Mouse (Mus musculus) hindbrain, embryonic 14.5 days (tissue): ENCODE data around the gene Gpbp1l1. TPM values are rescaled to one million over a fixed set of nuclear protein-coding genes. Genes with fewer than 3 reads are reported as not detected.

ENCODE experiments used
- ATAC-seq: fragments of 200-750 bp; cut with Nextera tagmentation; 2 replicates; pipeline ENCODE4 v1.8.0; 2017; ENCODE audit warnings: moderate number of reproducible peaks, mild to moderate bottlenecking, moderate TSS enrichment, moderate library complexity; ENCODE audit not compliant: low FRiP score
- DNase-seq: peaks from one replicate; pipeline ENCODE4 v3.0.0-alpha.2; 2015; ENCODE audit warnings: low spot score
- H3K27ac ChIP-seq: fragments of 300-500 bp; sonication (generic); 2 replicates; pipeline ENCODE4 v1.5.1; 2014; ENCODE audit warnings: mild to moderate bottlenecking, moderate library complexity
- H3K27me3 ChIP-seq: fragments of 300-500 bp; sonication (generic); 2 replicates; pipeline ENCODE4 v1.6.1; 2014; ENCODE audit warnings: mild to moderate bottlenecking, low read length, mixed read lengths; ENCODE audit not compliant: control insufficient read depth, insufficient read depth
- H3K36me3 ChIP-seq: fragments of 300-500 bp; sonication (generic); replicated peaks from 2 replicates; pipeline ENCODE4 v1.6.1; 2014; ENCODE audit not compliant: control insufficient read depth, insufficient read depth
- H3K4me1 ChIP-seq: fragments of 300-500 bp; sonication (generic); replicated peaks from 2 replicates; pipeline ENCODE4 v1.6.1; 2014; ENCODE audit warnings: antibody characterized with exemption, low read length, mixed read lengths; ENCODE audit not compliant: control insufficient read depth, insufficient read depth
- H3K4me2 ChIP-seq: fragments of 300-500 bp; sonication (generic); replicated peaks from 2 replicates; pipeline ENCODE4 v1.6.1; 2014; ENCODE audit warnings: mild to moderate bottlenecking, moderate library complexity
- H3K4me3 ChIP-seq: fragments of 300-500 bp; sonication (generic); replicated peaks from 2 replicates; pipeline ENCODE4 v1.5.1; 2014; ENCODE audit warnings: mild to moderate bottlenecking, low read length
- H3K9ac ChIP-seq: fragments of 300-500 bp; sonication (generic); 2 replicates; pipeline ENCODE4 v1.6.1; 2014
- H3K9me3 ChIP-seq: fragments of 300-500 bp; sonication (generic); 2 replicates; pipeline ENCODE4 v1.6.1; 2016; ENCODE audit warnings: low read length; ENCODE audit not compliant: control insufficient read depth
- WGBS: fragments of 180-500 bp; shearing (Covaris S2); extraction: QIAGEN DNeasy Blood & Tissue Kit; methylation state at CpG from one replicate; pipeline ENCODE4 v1.1.7; 2014; 5-methylcytosine and 5-hydroxymethylcytosine counted together
- polyA plus RNA-seq: library from polyadenylated mRNA; unstranded; fragments of >200 nt; fragmentation: Nextera tagmentation; extraction: Ambion mirVana; gene quantifications from 2 replicates; pipeline ENCODE4 v1.2.1, GENCODE M21; 2014

Gene Gpbp1l1
- polyA plus RNA-seq, 1 experiment from 2014 or later, result 18.9 TPM

DNA sequence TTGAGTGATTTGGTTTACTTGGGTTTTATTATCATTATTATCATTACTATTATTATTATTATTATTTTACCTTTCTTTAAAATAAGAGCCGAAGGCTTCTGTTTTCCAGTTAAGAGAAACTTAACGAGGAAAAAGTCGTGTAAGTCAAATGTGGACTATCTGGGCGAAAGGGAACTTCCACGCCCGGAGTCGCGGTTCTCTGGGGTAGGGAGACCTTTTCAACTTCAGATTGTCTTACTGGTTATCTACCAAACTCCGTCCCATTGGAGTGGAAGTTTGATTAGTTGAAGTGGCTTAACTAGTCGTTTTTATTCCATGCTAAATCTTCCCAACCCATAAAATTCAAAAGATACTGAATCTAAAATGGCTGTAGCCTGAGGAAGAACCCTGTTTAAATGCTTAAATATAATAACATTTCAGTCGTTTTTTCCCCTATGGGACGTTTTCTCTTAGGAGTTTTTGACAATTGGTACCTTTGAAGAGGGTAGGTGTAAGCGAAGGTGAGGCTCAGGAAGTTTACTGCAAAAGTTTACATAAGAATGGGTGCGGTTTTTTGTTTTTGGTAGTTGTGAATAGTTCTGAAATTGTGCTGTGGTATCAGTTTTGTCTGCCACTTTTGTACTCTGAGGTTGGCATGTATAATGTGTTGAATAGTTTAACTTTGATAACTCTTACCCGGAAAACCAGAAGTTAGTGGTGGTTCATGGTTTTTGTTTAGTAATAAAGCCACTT, 859 bp downstream of the Gpbp1l1 start:
- peak; percentile 27 for DNase-seq
- peaks cover 7% of the 10 kb centered on the region for H3K36me3 ChIP-seq
- H3K27ac ChIP-seq, result no peak overlapping the region; the same call in 1 of the 2 replicates
- 7% methylated on average over 15 of the region's 15 CpGs for WGBS
- peak overlapping the region; percentile 72 for H3K4me2 ChIP-seq
- peak overlapping the region; percentile 71 for H3K9ac ChIP-seq
- H3K27me3 ChIP-seq, result no peaks in the 10 kb centered on the region
- peaks cover 21% of the 10 kb centered on the region for H3K4me1 ChIP-seq
- H3K9me3 ChIP-seq, result no peaks in the 10 kb centered on the region
- H3K4me3 ChIP-seq, result peak overlapping the region; percentile 64
- ATAC-seq, result no peak

DNA sequence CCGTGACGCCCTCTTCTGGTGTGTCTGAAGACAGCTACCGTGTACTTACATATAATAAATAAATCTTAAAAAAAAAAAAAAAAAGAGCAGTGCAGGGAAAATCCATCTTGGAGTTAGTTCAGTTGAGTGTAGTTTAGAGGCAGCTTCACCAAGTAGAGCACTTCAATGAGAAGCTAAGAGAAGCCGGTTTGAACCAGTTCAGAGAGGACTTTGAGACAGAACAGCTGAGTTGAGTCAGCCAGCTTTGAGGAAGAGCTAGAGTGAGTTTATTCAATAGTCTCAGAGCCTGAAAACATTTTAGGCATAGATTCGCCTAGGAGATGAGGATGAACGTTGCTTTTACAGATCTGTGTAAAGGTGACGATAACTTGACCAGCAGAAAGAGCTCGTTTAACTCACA, 38.3 kb downstream of the Gpbp1l1 start:
- Histone ChIP-seq H3K27ac (no peak overlapping the region), H3K4me2 (no peak overlapping the region), H3K27me3 (no peaks in the 10 kb centered on the region), H3K9me3 (no peaks in the 10 kb centered on the region), H3K4me3 (no peak overlapping the region), H3K9ac (no peak overlapping the region), H3K4me1 (peaks cover 16% of the 10 kb centered on the region), H3K36me3 (peaks cover 48% of the 10 kb centered on the region)
- ATAC-seq (no peak), DNase-seq (no peak)
- 82% methylated on average over 8 of the region's 8 CpGs for WGBS

DNA sequence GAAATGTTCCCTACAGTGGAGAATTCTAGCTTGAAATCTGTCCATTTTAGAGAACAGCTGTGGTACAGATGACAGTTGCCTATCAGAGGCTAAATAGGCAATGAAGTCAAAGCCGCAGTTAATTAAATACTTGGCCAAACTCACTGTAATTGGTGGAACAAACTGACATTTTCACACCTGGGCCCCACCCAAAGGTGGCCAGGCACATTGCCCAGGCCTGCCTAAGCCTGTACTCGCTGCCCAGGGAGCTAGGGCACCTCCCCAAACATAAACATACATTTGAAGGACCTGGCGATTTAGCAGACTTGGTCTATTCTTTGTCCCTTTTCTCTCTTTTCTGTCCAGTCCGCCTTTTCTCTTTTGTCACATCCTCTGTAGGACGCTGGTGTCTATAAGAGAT, 38.9 kb downstream of the Gpbp1l1 start, which contains the start of gene Ccdc17:
Gene Ccdc17, plus strand, starts transcription at position 276 of the 400 bp plus-strand sequence.
- H3K9me3 ChIP-seq, result no peaks in the 10 kb centered on the region
- WGBS, result 25% methylated on average over 5 of the region's 5 CpGs
- no peaks in the 10 kb centered on the region for H3K27me3 ChIP-seq
- H3K4me3 ChIP-seq, result peak within 1 kb of the TSS; percentile 70
- peak within 1 kb of the TSS; percentile 87 for H3K27ac ChIP-seq
- peak within 1 kb of the TSS; percentile 80 for H3K9ac ChIP-seq
- ATAC-seq, result no peak
- H3K4me1 ChIP-seq, result peaks cover 16% of the 10 kb centered on the region
- H3K4me2 ChIP-seq, result peak within 1 kb of the TSS; percentile 75
- H3K36me3 ChIP-seq, result peaks cover 48% of the 10 kb centered on the region
- no peak for DNase-seq

DNA sequence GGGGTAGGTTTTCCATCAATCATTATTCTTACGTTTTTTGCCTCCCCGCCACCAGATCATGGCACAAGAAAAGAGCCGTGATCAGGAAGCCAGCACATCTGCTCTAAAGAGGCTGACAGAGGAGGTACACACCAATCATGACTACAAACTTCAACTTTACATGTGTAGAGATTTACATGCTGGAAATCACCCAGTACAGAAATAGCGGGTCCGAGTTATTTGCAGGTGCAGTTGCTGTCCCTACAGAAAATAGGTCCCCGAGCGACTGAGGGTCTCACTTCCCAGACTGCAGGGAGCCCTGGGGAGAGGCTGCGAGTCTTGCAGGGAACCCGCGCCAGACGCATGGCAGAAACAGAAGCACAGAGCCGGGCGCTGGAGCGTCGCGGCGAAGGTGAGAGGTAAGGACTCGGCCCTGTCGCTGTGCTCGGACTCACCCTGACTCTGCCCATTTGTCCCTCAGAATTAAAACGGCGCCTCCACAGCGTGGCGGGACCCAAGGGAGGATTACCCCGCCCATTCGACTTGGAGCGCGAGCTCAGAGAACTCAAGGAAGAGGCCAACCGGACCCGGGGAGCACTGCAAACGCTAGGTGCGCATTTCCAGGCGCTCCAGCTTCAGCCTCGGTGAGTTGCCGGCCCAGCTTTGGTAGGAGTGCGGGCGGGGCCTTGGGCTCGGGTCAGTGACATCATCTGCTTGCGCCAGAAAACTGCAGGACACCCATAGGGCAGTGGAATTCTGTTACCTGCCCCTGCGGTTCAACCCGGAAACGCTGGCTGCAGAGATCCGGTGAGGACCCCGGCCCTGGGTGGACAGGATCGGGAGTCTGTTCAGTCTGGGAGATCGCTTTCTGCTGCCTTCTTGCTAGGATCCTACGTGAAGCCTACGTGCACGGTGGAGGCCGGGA, 39.8 kb downstream of the Gpbp1l1 start:
- peak overlapping the region; percentile 80 for H3K9ac ChIP-seq
- H3K27me3 ChIP-seq, result no peaks in the 10 kb centered on the region
- peak overlapping the region; percentile 87 for H3K27ac ChIP-seq
- peaks cover 16% of the 10 kb centered on the region for H3K4me1 ChIP-seq
- peak; percentile 96 for ATAC-seq
- H3K4me2 ChIP-seq, result peak overlapping the region; percentile 75
- H3K36me3 ChIP-seq, result peaks cover 48% of the 10 kb centered on the region
- WGBS, result under 1% methylated on average over 50 of the region's 50 CpGs
- DNase-seq, result peak; percentile 88
- H3K9me3 ChIP-seq, result no peaks in the 10 kb centered on the region
- H3K4me3 ChIP-seq, result peak overlapping the region; percentile 70

DNA sequence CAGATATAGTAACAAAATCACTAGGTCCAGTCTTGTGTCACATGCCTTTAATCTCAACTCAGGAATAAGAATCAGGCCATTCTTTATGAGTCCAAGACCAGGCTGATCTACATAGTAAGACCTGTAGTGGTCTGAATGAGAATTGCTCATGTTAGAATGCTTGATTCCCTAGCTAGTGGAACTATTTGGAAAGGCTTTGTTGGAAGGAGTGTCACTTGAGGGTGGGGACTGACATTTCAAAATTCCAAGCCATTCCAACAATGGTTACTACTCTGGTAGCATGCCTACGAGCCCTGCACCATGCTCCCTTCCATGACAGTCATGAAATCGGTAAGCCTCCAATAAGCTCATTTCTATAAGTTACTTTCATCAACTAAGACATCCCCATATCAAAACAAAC, 55.2 kb downstream of the Gpbp1l1 start:
- WGBS, result 92% methylated on average over 2 of the region's 2 CpGs
- H3K36me3 ChIP-seq, result peaks cover 80% of the 10 kb centered on the region

DNA sequence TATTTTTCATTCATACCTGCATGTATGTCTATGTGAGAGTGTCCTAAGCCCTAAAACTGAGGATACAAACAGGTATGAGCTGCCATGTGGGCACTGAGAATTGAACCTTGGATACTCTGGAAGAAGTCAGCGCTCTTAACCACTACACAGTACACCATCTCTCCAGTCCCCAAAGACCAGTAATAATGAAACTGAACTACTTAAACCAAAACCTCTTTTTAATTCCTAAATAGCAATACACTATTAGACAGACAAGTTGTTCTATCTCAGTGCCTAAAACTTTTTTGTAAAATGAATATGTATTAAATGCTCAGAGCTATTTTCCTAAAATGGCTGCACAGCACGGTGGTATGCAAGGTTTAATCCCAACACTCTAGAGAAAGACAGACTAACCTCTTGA, 57.8 kb downstream of the Gpbp1l1 start:
- H3K4me2 ChIP-seq, result no peak overlapping the region
- H3K36me3 ChIP-seq, result peaks cover 80% of the 10 kb centered on the region
- H3K27ac ChIP-seq, result no peak overlapping the region
- no peaks in the 10 kb centered on the region for H3K27me3 ChIP-seq
- DNase-seq, result no peak
- ATAC-seq, result no peak
- H3K9me3 ChIP-seq, result no peaks in the 10 kb centered on the region
- H3K4me3 ChIP-seq, result no peak overlapping the region
- H3K9ac ChIP-seq, result no peak overlapping the region
- WGBS, result 98% methylated on average over 2 of the region's 2 CpGs
- no peaks in the 10 kb centered on the region for H3K4me1 ChIP-seq

More for the DNA sequence above, 55.2 kb downstream of the Gpbp1l1 start:
- Histone ChIP-seq H3K9me3 (no peaks in the 10 kb centered on the region), H3K4me3 (no peak overlapping the region), H3K9ac (no peak overlapping the region), H3K27ac (no peak overlapping the region), H3K27me3 (no peaks in the 10 kb centered on the region), H3K4me1 (no peaks in the 10 kb centered on the region), H3K4me2 (no peak overlapping the region)
- DNase-seq, result no peak
- ATAC-seq, result no peak

DNA sequence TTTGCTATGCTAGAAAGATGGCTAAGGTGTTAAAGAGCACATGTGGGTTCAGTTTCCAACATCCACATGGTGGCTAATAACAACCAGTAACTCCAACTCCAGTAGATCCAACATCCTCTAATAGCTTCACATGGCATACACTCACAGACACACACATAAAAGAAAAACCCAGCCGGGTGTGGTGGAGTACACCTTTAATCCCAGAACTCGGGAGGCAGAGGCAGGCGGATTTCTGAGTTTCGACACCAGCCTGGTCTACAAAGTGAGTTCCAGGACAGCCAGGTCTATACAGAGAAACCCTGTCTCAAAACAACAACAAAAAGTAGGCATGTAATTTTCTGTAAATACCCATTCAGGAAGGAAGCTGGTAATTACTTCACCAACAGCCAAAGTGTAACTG, 67.4 kb downstream of the Gpbp1l1 start:
- ATAC-seq (no peak), DNase-seq (no peak)

DNA sequence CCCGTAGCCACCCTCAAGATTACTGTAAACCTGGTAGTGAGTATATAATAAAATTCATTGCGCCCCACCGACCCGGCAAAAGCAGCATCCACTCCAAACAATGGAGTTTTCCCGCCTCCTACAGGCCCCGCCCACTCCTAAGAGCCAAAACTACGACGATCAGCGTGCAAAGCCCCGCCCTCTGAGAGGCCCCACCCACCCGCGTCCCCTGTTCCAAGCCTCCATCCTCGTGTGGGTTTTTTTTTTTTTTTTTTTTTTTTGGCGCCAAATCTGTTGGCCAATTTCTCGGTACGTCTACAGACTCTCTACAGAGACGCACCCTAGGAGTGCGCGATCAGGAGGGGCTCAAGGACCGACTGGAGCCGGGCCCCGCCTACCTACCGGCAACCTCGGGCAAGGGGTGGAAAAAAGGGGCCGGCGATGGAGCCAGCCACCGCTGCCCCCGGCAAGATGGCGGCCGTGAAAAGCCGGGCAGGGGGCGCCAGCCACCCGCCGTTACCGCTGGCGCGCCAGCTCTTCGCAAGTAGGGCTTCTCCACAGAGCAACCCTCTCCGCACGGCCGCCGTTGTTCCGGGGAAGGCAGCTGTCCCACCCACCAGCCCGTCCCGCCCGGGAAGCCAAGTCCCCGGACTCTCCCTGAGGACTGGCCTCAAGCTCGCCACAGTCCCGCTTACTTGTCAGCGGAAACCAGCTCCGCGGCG, 69.3 kb downstream of the Gpbp1l1 start:
- Histone ChIP-seq H3K4me1 (peaks cover 23% of the 10 kb centered on the region), H3K27me3 (no peaks in the 10 kb centered on the region), H3K9me3 (no peaks in the 10 kb centered on the region), H3K4me3 (peak overlapping the region; percentile 86), H3K36me3 (peaks cover 8% of the 10 kb centered on the region), H3K4me2 (peak overlapping the region; percentile 85), H3K27ac (peak overlapping the region; percentile 92), H3K9ac (peak overlapping the region; percentile 77)
- under 1% methylated on average over 52 of the region's 53 CpGs for WGBS
- DNase-seq (peak; percentile 87), ATAC-seq (peak; percentile 80)

More for the DNA sequence above, 67.4 kb downstream of the Gpbp1l1 start:
- WGBS, result 90% methylated on average over 4 of the region's 4 CpGs
- no peak overlapping the region for H3K27ac ChIP-seq
- no peak overlapping the region for H3K4me3 ChIP-seq
- 0 out of 2 replicates have a peak overlapping the region, but pooled peaks have one; percentile 85 for H3K4me2 ChIP-seq
- no peak overlapping the region for H3K9ac ChIP-seq
- peaks cover 26% of the 10 kb centered on the region for H3K36me3 ChIP-seq
- H3K4me1 ChIP-seq, result peaks cover 23% of the 10 kb centered on the region
- H3K27me3 ChIP-seq, result no peaks in the 10 kb centered on the region
- H3K9me3 ChIP-seq, result no peaks in the 10 kb centered on the region

DNA sequence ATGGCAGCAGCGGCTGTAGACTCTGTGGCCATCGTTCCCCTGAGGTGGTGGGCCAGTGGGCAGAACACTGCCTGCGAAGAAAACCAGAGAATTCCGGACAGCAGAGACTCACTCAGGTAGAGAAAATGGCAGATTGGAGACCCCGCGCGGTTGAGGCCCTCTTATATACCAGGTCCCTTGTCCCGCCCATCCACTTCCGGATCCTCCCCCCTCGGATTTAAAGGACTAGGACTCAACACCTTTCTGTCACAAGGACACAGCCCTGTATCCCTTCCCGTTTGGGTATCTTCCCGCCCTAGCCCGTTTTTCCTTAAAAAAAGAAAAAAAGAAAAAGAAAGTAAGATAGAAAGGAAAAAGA, 69.9 kb downstream of the Gpbp1l1 start:
- peak; percentile 92 for DNase-seq
- H3K4me3 ChIP-seq, result peak overlapping the region; percentile 86
- H3K9me3 ChIP-seq, result no peaks in the 10 kb centered on the region
- peak overlapping the region; percentile 92 for H3K27ac ChIP-seq
- H3K27me3 ChIP-seq, result no peaks in the 10 kb centered on the region
- ATAC-seq, result peak; percentile 92
- H3K9ac ChIP-seq, result peak overlapping the region; percentile 77
- H3K4me1 ChIP-seq, result peaks cover 23% of the 10 kb centered on the region
- WGBS, result 0% methylated on average over 13 of the region's 13 CpGs
- peaks cover 7% of the 10 kb centered on the region for H3K36me3 ChIP-seq
- peak overlapping the region; percentile 85 for H3K4me2 ChIP-seq
